Mouse (Mus musculus) cortical plate, adult 2 months (tissue): ENCODE measurements around the gene Mrpl27. TPM values are rescaled to one million over a fixed set of nuclear protein-coding genes. Genes with fewer than 3 reads are reported as not detected.
"Not testable (repeated sequence)": the region's sequence is repeated elsewhere in the genome, so short reads cannot be mapped to it uniquely, and the experiment has no call there.

Experiments used
- H3K27ac ChIP-seq: fragments of 200-500 bp; 2 replicates; pipeline ENCODE4 v1.5.1; 2012; ENCODE audit warnings: low read length, control low read depth, inconsistent platforms; ENCODE audit not compliant: insufficient read depth
- H3K4me1 ChIP-seq: fragments of 200-500 bp; 2 replicates; pipeline ENCODE4 v1.6.1; 2011; ENCODE audit warnings: low read length; ENCODE audit not compliant: control insufficient read depth, insufficient read depth
- H3K4me3 ChIP-seq: fragments of 200-500 bp; 2 replicates; pipeline ENCODE4 v1.5.1; 2011; ENCODE audit warnings: mild to moderate bottlenecking, low read length, control low read depth; ENCODE audit not compliant: insufficient read depth
- CTCF ChIP-seq: fragments of 200-500 bp; IDR thresholded peaks from 2 replicates; pipeline ENCODE4 v1.5.1; 2011; ENCODE audit warnings: mild to moderate bottlenecking, control low read depth, low read length; ENCODE audit not compliant: insufficient read depth; ENCODE audit errors: extremely low read depth
- POLR2A ChIP-seq: fragments of 200-500 bp; IDR thresholded peaks from 2 replicates; pipeline ENCODE4 v1.6.1; 2011; ENCODE audit warnings: mild to moderate bottlenecking, low read length, control low read depth; ENCODE audit not compliant: insufficient read depth; ENCODE audit errors: extremely low read depth
- polyA plus RNA-seq: library from polyadenylated mRNA; depleted of rRNA; stranded (reverse); fragments of >200 nt; gene quantifications from 2 replicates; pipeline ENCODE4 v1.2.3, GENCODE M21; 2012

Gene Mrpl27
- polyA plus RNA-seq, 1 experiment, result 122 TPM

- no peak overlapping the region for H3K27ac ChIP-seq
- TF ChIP-seq CTCF (no peak), POLR2A (no peak)
- H3K4me1 ChIP-seq, result no peaks in the 10 kb centered on the region
- no peak overlapping the region for H3K4me3 ChIP-seq
Measured at GRCm38 (mm10) chr11:94665281-94665680, 11.7 kb downstream of the Mrpl27 start.

- TF ChIP-seq CTCF, result no peak
- TF ChIP-seq POLR2A, result no peak
- Histone ChIP-seq H3K27ac (no peak overlapping the region), H3K4me1 (peaks cover 4% of the 10 kb centered on the region; the same call in 1 of the 2 replicates), H3K4me3 (no peak overlapping the region)
Measured at GRCm38 (mm10) chr11:94674984-94675383, 21.4 kb downstream of the Mrpl27 start.

GRCm38 (mm10) chr11:94675446-94675845, 21.9 kb downstream of the Mrpl27 start:
- no peak overlapping the region for H3K4me3 ChIP-seq
- no peak overlapping the region for H3K27ac ChIP-seq
- H3K4me1 ChIP-seq, result peaks cover 4% of the 10 kb centered on the region; the same call in 1 of the 2 replicates
- TF ChIP-seq CTCF (no peak), POLR2A (no peak)

GRCm38 (mm10) chr11:94676308-94676707, 22.7 kb downstream of the Mrpl27 start:
- TF ChIP-seq POLR2A (no peak), CTCF (no peak)
- Histone ChIP-seq H3K4me3 (peak overlapping the region; percentile 54), H3K4me1 (peaks cover 4% of the 10 kb centered on the region; the same call in 1 of the 2 replicates), H3K27ac (no peak overlapping the region)

- Histone ChIP-seq H3K4me3 (peak within 1 kb of the TSS; percentile 54), H3K4me1 (peaks cover 4% of the 10 kb centered on the region; the same call in 1 of the 2 replicates), H3K27ac (peak within 1 kb of the TSS; percentile 26; the same call in 1 of the 2 replicates)
- peak; percentile 50 for TF ChIP-seq POLR2A
- TF ChIP-seq CTCF, result no peak
Measured at GRCm38 (mm10) chr11:94676754-94677606, 23.4 kb downstream of the Mrpl27 start, which contains the start of gene Xylt2. Xylt2 (minus strand) TSS chr11:94677515.

- TF ChIP-seq CTCF (no peak), POLR2A (no peak)
- Histone ChIP-seq H3K27ac (no peak overlapping the region), H3K4me3 (peak overlapping the region; percentile 54), H3K4me1 (peaks cover 4% of the 10 kb centered on the region; the same call in 1 of the 2 replicates)
Measured at GRCm38 (mm10) chr11:94677607-94678145, 24.1 kb downstream of the Mrpl27 start.

- Histone ChIP-seq H3K4me3 (no peak overlapping the region), H3K27ac (no peak overlapping the region), H3K4me1 (no peaks in the 10 kb centered on the region)
- TF ChIP-seq CTCF, result no peak
- TF ChIP-seq POLR2A, result no peak
Measured at GRCm38 (mm10) chr11:94680639-94681038, 27.1 kb downstream of the Mrpl27 start.

- H3K27ac ChIP-seq, result no peak overlapping the region
- H3K4me3 ChIP-seq, result no peak overlapping the region
- no peaks in the 10 kb centered on the region for H3K4me1 ChIP-seq
- TF ChIP-seq POLR2A (no peak), CTCF (no peak)
Measured at GRCm38 (mm10) chr11:94681640-94682039, 28.1 kb downstream of the Mrpl27 start.

GRCm38 (mm10) chr11:94682427-94682826, 28.9 kb downstream of the Mrpl27 start:
- TF ChIP-seq POLR2A (no peak), CTCF (no peak)
- H3K27ac ChIP-seq, result no peak overlapping the region
- no peak overlapping the region for H3K4me3 ChIP-seq
- no peaks in the 10 kb centered on the region for H3K4me1 ChIP-seq

- H3K27ac ChIP-seq, result no peak overlapping the region
- H3K4me3 ChIP-seq, result no peak overlapping the region
- no peaks in the 10 kb centered on the region for H3K4me1 ChIP-seq
- no peak for TF ChIP-seq POLR2A
- no peak for TF ChIP-seq CTCF
Measured at GRCm38 (mm10) chr11:94687178-94687577, 33.6 kb downstream of the Mrpl27 start.

- not testable (repeated sequence) for H3K27ac ChIP-seq, H3K4me3 ChIP-seq, H3K4me1 ChIP-seq
Measured at GRCm38 (mm10) chr11:94692502-94692901, 38.9 kb downstream of the Mrpl27 start.
